Mouse (Mus musculus) thymus, adult 2 months (tissue): ENCODE results near the gene Xndc1. TPM values are rescaled to one million over a fixed set of nuclear protein-coding genes. Genes with fewer than 3 reads are reported as not detected.

ENCODE experiments used
- DNase-seq: peaks from one replicate; pipeline ENCODE4 v3.0.0; 2021
- H3K27ac ChIP-seq: fragments of 200-500 bp; 2 replicates; pipeline ENCODE4 v1.5.1; 2012; ENCODE audit warnings: low read length, control low read depth; ENCODE audit not compliant: control insufficient read depth, insufficient read depth
- H3K27me3 ChIP-seq: fragments of 200-500 bp; 2 replicates; pipeline ENCODE4 v1.6.1; 2012; ENCODE audit warnings: mild to moderate bottlenecking, low read length, moderate library complexity, mixed read lengths; ENCODE audit not compliant: control insufficient read depth, insufficient read depth
- H3K36me3 ChIP-seq: fragments of 200-500 bp; 2 replicates; pipeline ENCODE4 v1.6.1; 2012; ENCODE audit warnings: mild to moderate bottlenecking, low read length, moderate library complexity; ENCODE audit not compliant: control insufficient read depth, insufficient read depth
- H3K4me1 ChIP-seq: fragments of 200-500 bp; replicated peaks from 2 replicates; pipeline ENCODE4 v1.6.1; 2012; ENCODE audit warnings: low read length; ENCODE audit not compliant: control insufficient read depth, insufficient read depth
- H3K4me3 ChIP-seq: fragments of 200-500 bp; 2 replicates; pipeline ENCODE4 v1.5.1; 2012; ENCODE audit warnings: mild to moderate bottlenecking, low read length, control low read depth, moderate library complexity; ENCODE audit not compliant: control insufficient read depth, insufficient read depth
- CTCF ChIP-seq: fragments of 200-500 bp; IDR thresholded peaks from 2 replicates; pipeline ENCODE4 v1.5.1; 2012; ENCODE audit warnings: mild to moderate bottlenecking, control low read depth, low read length, moderate library complexity, borderline replicate concordance; ENCODE audit not compliant: control insufficient read depth, poor library complexity, insufficient read depth; ENCODE audit errors: extremely low read depth
- POLR2A ChIP-seq: fragments of 200-500 bp; IDR thresholded peaks from 2 replicates; pipeline ENCODE4 v1.6.1; 2012; ENCODE audit warnings: mild to moderate bottlenecking, low read length, control low read depth, moderate library complexity; ENCODE audit not compliant: control insufficient read depth, poor library complexity, insufficient read depth; ENCODE audit errors: extremely low read depth
- WGBS: fragments of 180-500 bp; shearing (Covaris S2); methylation state at CpG from one replicate; pipeline ENCODE4 v1.1.7; 2018; 5-methylcytosine and 5-hydroxymethylcytosine counted together
- polyA plus RNA-seq: library from polyadenylated mRNA; depleted of rRNA; stranded (reverse); fragments of >200 nt; gene quantifications from 2 replicates; pipeline ENCODE4 v1.2.3, GENCODE M21; 2012

Gene Xndc1
- polyA plus RNA-seq, 1 experiment = 47.7 TPM

GRCm38 (mm10) chr7:102061353-102061752 lies 4.0 kb upstream of the Xndc1 start:
- H3K27ac ChIP-seq = no peak overlapping the region
- H3K4me1 ChIP-seq = peaks cover 4% of the 10 kb centered on the region
- whole genome bisulfite sequencing = 93% methylated on average over 3 of the region's 3 CpGs
- H3K27me3 ChIP-seq = no peaks in the 10 kb centered on the region
- no peak for TF ChIP-seq CTCF
- TF ChIP-seq POLR2A = no peak
- H3K36me3 ChIP-seq = peaks cover 4% of the 10 kb centered on the region; the same call in 1 of the 2 replicates
- DNase-seq = no peak
- no peak overlapping the region for H3K4me3 ChIP-seq

DNA sequence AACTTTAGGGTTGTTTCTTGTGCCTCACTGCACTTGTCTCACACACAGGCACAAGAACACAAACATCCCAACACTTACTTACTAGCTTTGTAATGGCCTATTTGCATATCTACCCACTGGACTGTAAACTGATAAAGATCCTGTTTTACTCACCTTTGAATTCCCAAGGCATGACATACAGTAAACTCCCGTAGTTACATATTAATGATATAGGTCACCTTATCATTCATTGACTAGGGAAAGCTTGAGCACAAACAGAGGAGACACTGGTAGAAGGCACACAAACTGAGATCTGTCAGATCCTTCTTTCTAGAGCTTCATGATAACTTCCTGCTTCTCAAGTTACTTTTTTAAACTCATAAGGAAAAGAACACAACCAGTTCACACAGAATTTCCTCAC lies 3.1 kb upstream of the Xndc1 start:
- peaks cover 4% of the 10 kb centered on the region for H3K4me1 ChIP-seq
- no peaks in the 10 kb centered on the region for H3K27me3 ChIP-seq
- H3K27ac ChIP-seq = no peak overlapping the region
- WGBS = 96% methylated on average over 1 of the region's 1 CpGs
- no peak overlapping the region for H3K4me3 ChIP-seq
- 0 out of 2 replicates have a peak, but pooled peaks cover 4% of the 10 kb centered on the region for H3K36me3 ChIP-seq
- no peak for TF ChIP-seq POLR2A
- TF ChIP-seq CTCF = no peak
- no peak for DNase-seq

- Histone ChIP-seq H3K27me3 (no peaks in the 10 kb centered on the region), H3K27ac (no peak overlapping the region), H3K4me1 (peaks cover 4% of the 10 kb centered on the region), H3K36me3 (no peaks in the 10 kb centered on the region), H3K4me3 (no peak overlapping the region)
- TF ChIP-seq CTCF = no peak
- no peak for TF ChIP-seq POLR2A
- no peak for DNase-seq
- 68% methylated on average over 9 of the region's 9 CpGs for WGBS
Observed at GRCm38 (mm10) chr7:102063891-102064290, 1.4 kb upstream of the Xndc1 start.

DNA sequence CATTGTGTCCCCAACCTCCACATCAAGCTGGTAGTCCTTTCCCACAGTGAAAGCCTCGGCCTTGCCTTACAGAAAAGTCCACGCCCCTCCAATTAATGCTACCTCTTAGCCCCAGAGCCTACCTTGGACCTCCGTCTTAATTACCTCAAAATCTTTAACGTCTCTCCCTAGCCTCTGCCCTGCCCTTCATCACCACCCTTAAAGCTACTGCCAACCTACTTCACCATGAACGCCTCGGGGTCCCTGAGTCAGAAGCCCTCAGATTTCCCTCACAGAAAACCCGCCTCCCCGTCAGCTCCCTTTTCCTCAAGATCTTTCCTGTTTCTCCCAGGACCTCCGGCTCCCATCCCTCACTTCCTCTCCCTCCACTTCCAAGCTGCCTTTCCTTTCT lies 661 bp upstream of the Xndc1 start:
- Histone ChIP-seq H3K27me3 (no peaks in the 10 kb centered on the region), H3K36me3 (no peaks in the 10 kb centered on the region), H3K27ac (peak overlapping the region; percentile 22; the same call in 1 of the 2 replicates), H3K4me1 (peaks cover 4% of the 10 kb centered on the region), H3K4me3 (peak overlapping the region; percentile 92)
- no peak for DNase-seq
- WGBS = 1% methylated on average over 9 of the region's 9 CpGs
- TF ChIP-seq CTCF = no peak
- TF ChIP-seq POLR2A = no peak

GRCm38 (mm10) chr7:102066363-102066762 lies 1.1 kb downstream of the Xndc1 start:
- TF ChIP-seq POLR2A (no peak), CTCF (no peak)
- H3K4me1 ChIP-seq = peaks cover 4% of the 10 kb centered on the region
- no peaks in the 10 kb centered on the region for H3K27me3 ChIP-seq
- H3K4me3 ChIP-seq = no peak overlapping the region
- no peaks in the 10 kb centered on the region for H3K36me3 ChIP-seq
- H3K27ac ChIP-seq = no peak overlapping the region
- WGBS = 66% methylated on average over 6 of the region's 6 CpGs
- DNase-seq = no peak

- peaks cover 66% of the 10 kb centered on the region for H3K36me3 ChIP-seq
- no peak overlapping the region for H3K4me3 ChIP-seq
- no peaks in the 10 kb centered on the region for H3K27me3 ChIP-seq
- H3K4me1 ChIP-seq = no peaks in the 10 kb centered on the region
- peak; percentile 45 for DNase-seq
- H3K27ac ChIP-seq = no peak overlapping the region
- 81% methylated on average over 6 of the region's 7 CpGs for WGBS
- no peak for TF ChIP-seq CTCF
- no peak for TF ChIP-seq POLR2A
Observed at GRCm38 (mm10) chr7:102076714-102077296, 11.5 kb downstream of the Xndc1 start.

GRCm38 (mm10) chr7:102078517-102078916 lies 13.2 kb downstream of the Xndc1 start:
- 88% methylated on average over 7 of the region's 7 CpGs for WGBS
- Histone ChIP-seq H3K27ac (no peak overlapping the region), H3K27me3 (no peaks in the 10 kb centered on the region), H3K4me1 (no peaks in the 10 kb centered on the region), H3K36me3 (peaks cover 56% of the 10 kb centered on the region), H3K4me3 (no peak overlapping the region)
- peak; percentile 30 for DNase-seq
- no peak for TF ChIP-seq CTCF
- no peak for TF ChIP-seq POLR2A
